35 mouse cellular contexts compared by ENCODE assay signal in genomic region chr19:4708765-4709164, GRCm38 (mm10). TPM values are rescaled to one million over a fixed set of nuclear protein-coding genes. Genes with fewer than 3 reads are reported as not detected.
DNase-seq lines count a peak whose midpoint lies in the region; ATAC-seq and TF ChIP-seq lines count a peak whose summit lies in the region.
"Had no signal": no experiment of that assay in that cellular context is flagged by ENCODE, and none has a peak within 500 bp of the region (broad histone marks: within the 10 kb centered on the region; RNA-seq: fewer than 3 reads in every experiment).

No protein-coding gene starts in this region.

- intact Hi-C loops in left cerebral cortex, postnatal 25 days (cut with DNase I), result no loop called here

- no peaks in the 10 kb centered on the region for H3K9me3 ChIP-seq in E14TG2a.4 (ENCODE audit: low read length)
- H3K9me3 ChIP-seq: embryonic facial prominence, embryonic 13.5 days; forebrain, embryonic 10.5 days; forebrain, embryonic 15.5 days; heart, embryonic 13.5 days; hindbrain, embryonic 10.5 days; hindbrain, embryonic 15.5 days; kidney, embryonic 15.5 days; limb, embryonic 12.5 days; liver, embryonic 15.5 days had no signal

- peaks cover 64% of the 10 kb centered on the region for H3K27me3 ChIP-seq in E14TG2a.4 (ENCODE audit: insufficient read depth, low read length)
- H3K27me3 ChIP-seq: forebrain, embryonic 15.5 days; hindbrain, embryonic 15.5 days had no signal

- H3K36me3 ChIP-seq in E14TG2a.4 (ENCODE audit: insufficient read depth, low read length), result no peaks in the 10 kb centered on the region
- H3K36me3 ChIP-seq: embryonic facial prominence, embryonic 13.5 days; forebrain, embryonic 10.5 days; forebrain, embryonic 15.5 days; heart, embryonic 13.5 days; hindbrain, embryonic 10.5 days; hindbrain, embryonic 15.5 days; kidney, embryonic 15.5 days; limb, embryonic 12.5 days; liver, embryonic 15.5 days had no signal

- H3K4me1 ChIP-seq in E14TG2a.4 (replicated peaks; ENCODE audit: low read depth, low read length), result peaks cover 26% of the 10 kb centered on the region

- peak overlapping the region; percentile 43 for H3K4me3 ChIP-seq in E14TG2a.4 (replicated peaks; ENCODE audit: low read length)
- H3K4me3 ChIP-seq: embryonic facial prominence, embryonic 13.5 days; forebrain, embryonic 10.5 days; forebrain, embryonic 15.5 days; heart, embryonic 13.5 days; hindbrain, embryonic 10.5 days; hindbrain, embryonic 15.5 days; kidney, embryonic 15.5 days; limb, embryonic 12.5 days; liver, embryonic 15.5 days had no signal

- peak; percentile 5 for DNase-seq in cerebellum, adult 8-10 months
- DNase-seq in cerebellum, postnatal 4 days (ENCODE audit: low spot score in 2 of 2), result no peak
- peak; percentile 14 to 49 for DNase-seq in left cerebral cortex, postnatal 25 days (ENCODE audit: low spot score in 2 of 2)
- no peak for DNase-seq in left cerebral cortex, adult 18-20 months (ENCODE audit: low spot score in 2 of 2)
- peak; percentile 69 for DNase-seq in brain, adult 2 months (ENCODE audit: low read depth, low spot score)
- DNase-seq in MN1 (ENCODE audit: low spot score), result no peak
- DNase-seq: adrenal gland, postnatal 10 days; cerebellum, adult 2 months; cerebellum, postnatal 36 days; heart, postnatal 14 days; kidney, adult 11 months; kidney, postnatal 25 days; lung, postnatal 10 days; right cerebral cortex, adult 18-20 months; spleen, adult 18-20 months; thymus, adult 2 months; thymus, postnatal 36 days had no signal

- ATAC-seq in megakaryocyte progenitor cell, adult 5-6 weeks (replicated peaks; ENCODE audit: poor library complexity), result no peak
- ATAC-seq: forebrain, embryonic 15.5 days; inflammation-experienced regulatory T-cells, adult 6 months; midbrain, embryonic 16.5 days had no signal

- no peak for TF ChIP-seq CTCF in E14TG2a.4 (conservative IDR thresholded peaks at IDR 0.05; ENCODE audit: low read length)

RNA-seq across cellular contexts. Expression of gene Sptbn2, which starts 2.2 kb away (rescaled TPM):
- 100 to 1,000 TPM; 659 to 669 TPM for total RNA-seq in left cerebral cortex, postnatal 25 days (2021)
- total RNA-seq in left cerebral cortex, adult 18-20 months (2021), result 100 to 1,000 TPM; 505 to 509 TPM
- not detected in 2 replicates for total RNA-seq in megakaryocyte progenitor cell, adult 5-6 weeks (2015)
- not detected in 2 replicates for total RNA-seq in megakaryocyte progenitor cell, adult 5-6 weeks (2017)
- total RNA-seq: megakaryocyte, adult 5-6 weeks; neutrophil, adult 5-6 weeks had no signal

RNA-seq across cellular contexts. Expression of gene Gm960, which starts 10.3 kb away (rescaled TPM):
- total RNA-seq in left cerebral cortex, postnatal 25 days (2021), result 1 to 10 TPM; 1.1 to 1.3 TPM
- 1 to 10 TPM; 1.1 to 1.8 TPM for total RNA-seq in left cerebral cortex, adult 18-20 months (2021)
- total RNA-seq in megakaryocyte progenitor cell, adult 5-6 weeks (2015), result not detected in 2 replicates
- not detected in 2 replicates for total RNA-seq in megakaryocyte progenitor cell, adult 5-6 weeks (2017)
- total RNA-seq: gastrocnemius, adult 8-10 months; gastrocnemius, postnatal 4 days; heart, adult 8-10 months; heart, postnatal 14 days; megakaryocyte, adult 5-6 weeks; neutrophil, adult 5-6 weeks had no signal

RNA-seq across cellular contexts. Expression of gene Rbm4b, which starts 47.5 kb away (rescaled TPM):
- 10 to 100 TPM; 16.5 to 18.9 TPM for total RNA-seq in left cerebral cortex, postnatal 25 days (2021)
- total RNA-seq in left cerebral cortex, adult 18-20 months (2021), result 10 to 100 TPM; 18.1 to 22.3 TPM
- 8.5 and 12.3 TPM in 2 replicates for total RNA-seq in megakaryocyte progenitor cell, adult 5-6 weeks (2015)
- 11.3 and 12.2 TPM in 2 replicates for total RNA-seq in megakaryocyte progenitor cell, adult 5-6 weeks (2017)

Comparison
In these comparisons a context has a peak if more than half of its experiments do, and no peak if none do; other contexts are left out.
1. DNase-seq: peak in cerebellum, adult 8-10 months (single experiment), left cerebral cortex, postnatal 25 days (2 of 2) and brain, adult 2 months (single experiment); none in cerebellum, postnatal 4 days (0 of 2), left cerebral cortex, adult 18-20 months (0 of 2) and MN1 (single experiment).
2. RNA of gene Sptbn2, which starts 2.2 kb away (total RNA-seq): 659 to 669 TPM in left cerebral cortex, postnatal 25 days and 505 to 509 TPM in left cerebral cortex, adult 18-20 months; not detected in megakaryocyte progenitor cell, adult 5-6 weeks; every median in the first group is over 100 times any median in the second.